Mouse (Mus musculus): ENCODE results near the gene St6galnac3. TPM values are rescaled to one million over a fixed set of nuclear protein-coding genes. Genes with fewer than 3 reads are reported as not detected.

The St6galnac3 gene
- polyA plus RNA-seq, 1 experiment from 2014 or later: 4.5 TPM

DNA sequence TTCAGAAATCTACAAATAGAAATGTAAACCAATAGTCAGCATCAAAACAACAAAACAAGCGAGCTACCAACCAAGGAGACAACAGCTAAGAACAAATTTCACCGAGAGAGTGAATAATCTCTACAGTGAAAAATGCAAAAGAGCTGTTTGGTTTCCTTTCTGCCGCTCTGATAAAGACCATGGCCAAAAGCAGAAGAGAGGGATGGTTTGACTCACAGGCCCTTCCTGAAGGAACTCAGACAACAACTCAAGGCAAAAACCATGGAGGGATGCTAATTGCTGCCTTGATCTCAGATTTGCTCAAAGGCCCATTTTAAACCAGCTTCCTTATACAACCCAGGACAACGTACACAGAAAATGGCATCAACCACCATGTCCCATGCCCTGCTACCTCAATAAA is 437.4 kb downstream of the St6galnac3 start:
- Histone ChIP-seq H3K9ac (ENCODE audit: low read length) (no peak overlapping the region), H3K27me3 (ENCODE audit: control insufficient read depth, insufficient read depth, low read length) (no peaks in the 10 kb centered on the region), H3K27ac (replicated peaks) (no peak overlapping the region), H3K4me3 (ENCODE audit: low read depth, low read length) (no peak overlapping the region), H3K4me1 (replicated peaks; ENCODE audit: control insufficient read depth, insufficient read depth) (no peaks in the 10 kb centered on the region), H3K4me2 (replicated peaks; ENCODE audit: low read depth) (no peak overlapping the region), H3K36me3 (ENCODE audit: control insufficient read depth, insufficient read depth, low read length) (no peaks in the 10 kb centered on the region), H3K9me3 (ENCODE audit: control insufficient read depth, low read length) (no peaks in the 10 kb centered on the region)
- no peak for TF ChIP-seq EP300 (optimal IDR thresholded peaks at IDR 0.05)
- no peak for TF ChIP-seq CTCF (IDR thresholded peaks at IDR 0.05; ENCODE audit: low read depth)
- DNase-seq (ENCODE audit: low spot score): no peak
- ATAC-seq (ENCODE audit: low FRiP score, low TSS enrichment): no peak
- 92% methylated on average over 4 of the region's 4 CpGs for WGBS

GRCm38 (mm10) chr3:153287081-153287480 is 437.9 kb downstream of the St6galnac3 start:
- Histone ChIP-seq H3K4me2 (replicated peaks; ENCODE audit: low read depth) (no peak overlapping the region), H3K9ac (ENCODE audit: low read length) (no peak overlapping the region), H3K4me1 (replicated peaks; ENCODE audit: control insufficient read depth, insufficient read depth) (no peaks in the 10 kb centered on the region; the same call in 1 of the 2 replicates), H3K9me3 (ENCODE audit: control insufficient read depth, low read length) (no peaks in the 10 kb centered on the region), H3K4me3 (ENCODE audit: low read depth, low read length) (no peak overlapping the region), H3K27me3 (ENCODE audit: control insufficient read depth, insufficient read depth, low read length) (no peaks in the 10 kb centered on the region), H3K27ac (replicated peaks) (no peak overlapping the region), H3K36me3 (ENCODE audit: control insufficient read depth, insufficient read depth, low read length) (no peaks in the 10 kb centered on the region)
- DNase-seq (ENCODE audit: low spot score): no peak
- ATAC-seq (ENCODE audit: low FRiP score, low TSS enrichment): no peak
- 90% methylated on average over 6 of the region's 6 CpGs for WGBS
- TF ChIP-seq EP300 (optimal IDR thresholded peaks at IDR 0.05): no peak
- TF ChIP-seq CTCF (IDR thresholded peaks at IDR 0.05; ENCODE audit: low read depth): no peak

DNA sequence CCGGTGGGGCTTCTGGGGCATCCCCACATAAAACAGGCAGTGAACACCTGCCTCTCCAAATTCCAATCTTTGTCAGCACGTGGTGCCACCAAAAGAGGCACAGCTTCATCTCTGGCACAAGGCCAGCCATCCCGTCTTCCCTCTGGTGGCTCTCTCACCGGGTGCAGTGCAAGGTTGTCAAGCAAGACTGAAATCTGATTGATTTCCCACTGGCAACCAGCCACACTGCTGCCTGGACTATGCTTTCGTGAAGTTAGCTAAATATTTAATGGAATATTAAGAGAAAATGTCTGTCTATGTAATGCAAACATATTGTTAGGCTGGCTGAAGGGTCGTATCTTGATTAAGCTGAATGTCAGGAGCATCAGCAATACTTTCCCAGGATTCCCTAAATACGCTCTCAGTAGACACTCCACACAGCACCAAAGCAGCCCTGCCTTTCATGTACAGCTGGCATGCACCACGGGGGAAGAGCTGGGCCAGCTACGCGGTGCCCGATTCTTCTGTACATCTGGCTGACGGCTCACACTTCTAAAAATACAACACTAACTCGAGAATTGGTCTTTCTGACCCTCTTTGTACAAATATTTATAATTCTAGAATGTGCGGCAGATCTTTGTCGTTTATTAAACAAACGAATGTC is 442.7 kb downstream of the St6galnac3 start:
- no peak for DNase-seq (ENCODE audit: low spot score)
- no peaks in the 10 kb centered on the region for H3K36me3 ChIP-seq (ENCODE audit: control insufficient read depth, insufficient read depth, low read length)
- no peak overlapping the region for H3K4me3 ChIP-seq (ENCODE audit: low read depth, low read length)
- H3K4me1 ChIP-seq (replicated peaks; ENCODE audit: control insufficient read depth, insufficient read depth): no peaks in the 10 kb centered on the region; the same call in 1 of the 2 replicates
- WGBS: 19% methylated on average over 16 of the region's 16 CpGs
- no peak overlapping the region for H3K9ac ChIP-seq (ENCODE audit: low read length)
- TF ChIP-seq EP300 (optimal IDR thresholded peaks at IDR 0.05): no peak
- TF ChIP-seq CTCF (IDR thresholded peaks at IDR 0.05; ENCODE audit: low read depth): no peak
- no peak overlapping the region for H3K27ac ChIP-seq (replicated peaks)
- no peaks in the 10 kb centered on the region for H3K9me3 ChIP-seq (ENCODE audit: control insufficient read depth, low read length)
- H3K27me3 ChIP-seq (ENCODE audit: control insufficient read depth, insufficient read depth, low read length): no peaks in the 10 kb centered on the region
- H3K4me2 ChIP-seq (replicated peaks; ENCODE audit: low read depth): no peak overlapping the region
- ATAC-seq (ENCODE audit: low FRiP score, low TSS enrichment): no peak

GRCm38 (mm10) chr3:153278249-153278648 is 446.7 kb downstream of the St6galnac3 start:
- Histone ChIP-seq H3K4me3 (ENCODE audit: low read depth, low read length) (no peak overlapping the region), H3K36me3 (ENCODE audit: control insufficient read depth, insufficient read depth, low read length) (no peaks in the 10 kb centered on the region), H3K27me3 (ENCODE audit: control insufficient read depth, insufficient read depth, low read length) (no peaks in the 10 kb centered on the region), H3K4me1 (replicated peaks; ENCODE audit: control insufficient read depth, insufficient read depth) (no peaks in the 10 kb centered on the region; the same call in 1 of the 2 replicates), H3K27ac (replicated peaks) (no peak overlapping the region), H3K9ac (ENCODE audit: low read length) (no peak overlapping the region), H3K4me2 (replicated peaks; ENCODE audit: low read depth) (no peak overlapping the region), H3K9me3 (ENCODE audit: control insufficient read depth, low read length) (no peaks in the 10 kb centered on the region)
- 63% methylated on average over 5 of the region's 5 CpGs for WGBS
- TF ChIP-seq EP300 (optimal IDR thresholded peaks at IDR 0.05) (no peak), CTCF (IDR thresholded peaks at IDR 0.05; ENCODE audit: low read depth) (no peak)
- no peak for DNase-seq (ENCODE audit: low spot score)
- ATAC-seq (ENCODE audit: low FRiP score, low TSS enrichment): no peak

DNA sequence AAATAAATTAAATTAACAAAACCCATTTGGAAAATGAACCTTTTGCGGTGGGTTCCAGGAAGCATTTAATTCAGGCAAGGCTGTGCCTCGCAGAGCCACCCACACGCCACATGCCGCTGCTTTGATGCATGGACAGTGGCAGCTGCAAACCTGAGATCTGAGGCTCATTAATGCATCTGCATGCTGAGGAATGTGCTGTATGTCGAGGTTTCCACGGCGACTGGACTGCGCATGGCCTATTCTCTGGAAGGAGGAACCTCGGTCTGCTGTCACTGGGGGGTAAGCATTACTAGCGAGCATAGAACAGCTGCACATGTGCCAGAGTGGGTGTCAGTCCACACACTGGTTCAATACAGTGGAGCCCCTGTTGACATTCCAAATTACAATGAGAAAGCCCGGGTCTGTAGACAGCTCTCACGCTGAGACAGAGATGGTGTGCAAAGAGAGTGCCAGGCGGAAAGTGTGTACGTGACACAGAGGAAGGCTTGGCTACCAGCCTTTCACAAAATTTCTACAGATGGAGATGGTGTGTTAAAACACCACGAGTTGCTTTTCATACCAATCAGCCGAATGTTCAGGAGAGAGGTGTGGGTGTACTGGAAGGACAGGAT is 447.5 kb downstream of the St6galnac3 start:
- Histone ChIP-seq H3K27me3 (ENCODE audit: control insufficient read depth, insufficient read depth, low read length) (no peaks in the 10 kb centered on the region), H3K4me1 (replicated peaks; ENCODE audit: control insufficient read depth, insufficient read depth) (no peaks in the 10 kb centered on the region; the same call in 1 of the 2 replicates), H3K36me3 (ENCODE audit: control insufficient read depth, insufficient read depth, low read length) (no peaks in the 10 kb centered on the region), H3K9me3 (ENCODE audit: control insufficient read depth, low read length) (no peaks in the 10 kb centered on the region), H3K9ac (ENCODE audit: low read length) (no peak overlapping the region), H3K4me2 (replicated peaks; ENCODE audit: low read depth) (no peak overlapping the region), H3K4me3 (ENCODE audit: low read depth, low read length) (no peak overlapping the region), H3K27ac (replicated peaks) (no peak overlapping the region)
- DNase-seq (ENCODE audit: low spot score) (no peak), ATAC-seq (ENCODE audit: low FRiP score, low TSS enrichment) (no peak)
- TF ChIP-seq CTCF (IDR thresholded peaks at IDR 0.05; ENCODE audit: low read depth): no peak
- TF ChIP-seq EP300 (optimal IDR thresholded peaks at IDR 0.05): no peak
- WGBS: 53% methylated on average over 16 of the region's 16 CpGs

GRCm38 (mm10) chr3:153276830-153277388 is 448.1 kb downstream of the St6galnac3 start:
- H3K27me3 ChIP-seq (ENCODE audit: control insufficient read depth, insufficient read depth, low read length): no peaks in the 10 kb centered on the region
- no peak for DNase-seq (ENCODE audit: low spot score)

More at GRCm38 (mm10) chr3:153276830-153277388, 448.1 kb downstream of the St6galnac3 start:
- no peaks in the 10 kb centered on the region for H3K36me3 ChIP-seq (ENCODE audit: control insufficient read depth, insufficient read depth, low read length)
- H3K9ac ChIP-seq (ENCODE audit: low read length): no peak overlapping the region
- H3K4me3 ChIP-seq (ENCODE audit: low read depth, low read length): no peak overlapping the region
- no peak for ATAC-seq (ENCODE audit: low FRiP score, low TSS enrichment)
- H3K4me2 ChIP-seq (replicated peaks; ENCODE audit: low read depth): no peak overlapping the region
- no peaks in the 10 kb centered on the region; the same call in 1 of the 2 replicates for H3K4me1 ChIP-seq (replicated peaks; ENCODE audit: control insufficient read depth, insufficient read depth)
- H3K27ac ChIP-seq (replicated peaks): no peak overlapping the region
- TF ChIP-seq EP300 (optimal IDR thresholded peaks at IDR 0.05) (no peak), CTCF (IDR thresholded peaks at IDR 0.05; ENCODE audit: low read depth) (no peak)
- no peaks in the 10 kb centered on the region for H3K9me3 ChIP-seq (ENCODE audit: control insufficient read depth, low read length)
- WGBS: 59% methylated on average over 16 of the region's 16 CpGs
